Mouse (Mus musculus) spleen, adult 10 weeks (tissue): Measurements from ENCODE around the gene Olfr1020. TPM values are rescaled to one million over a fixed set of nuclear protein-coding genes. Genes with fewer than 3 reads are reported as not detected.

Experiments used
- polyA plus RNA-seq: library from polyadenylated mRNA; stranded (reverse); fragments of 350-450 nt; fragmentation: Illumina TruSeq; extraction: RNeasy Lipid Tissue Mini Kit (QIAGEN cat#74804); gene quantifications from one replicate; pipeline ENCODE4 v1.2.3, GENCODE M21; 2015; ENCODE audit warnings: low replicate concordance; ENCODE audit not compliant: insufficient read depth

Olfr1020 gene
- not detected for polyA plus RNA-seq

GRCm38 (mm10) chr2:85846730-85847129 lies at the start of gene Olfr1020:
Gene Olfr1020, plus strand, starts transcription at chr2:85847030.

GRCm38 (mm10) chr2:85802444-85802843 lies 44.4 kb upstream of the Olfr1020 start, which contains the start of gene Olfr1016:
Gene Olfr1016, minus strand, starts transcription at chr2:85802544.

GRCm38 (mm10) chr2:85818179-85818578 lies 28.7 kb upstream of the Olfr1020 start, which contains the start of gene Olfr1018:
Gene Olfr1018, plus strand, starts transcription at chr2:85818479.

GRCm38 (mm10) chr2:85845383-85845782 lies 1.4 kb upstream of the Olfr1020 start, which contains the start of gene Olfr1019:
Gene Olfr1019, minus strand, starts transcription at chr2:85845483.

GRCm38 (mm10) chr2:85868294-85868693 lies 21.5 kb downstream of the Olfr1020 start, which contains the start of gene Olfr1022:
Gene Olfr1022, plus strand, starts transcription at chr2:85868594.

GRCm38 (mm10) chr2:85885340-85885739 lies 38.5 kb downstream of the Olfr1020 start, which contains the start of gene Olfr1023:
Gene Olfr1023, plus strand, starts transcription at chr2:85885640.

Other genes starting within 250 kb of the Olfr1020 start
- not detected for gene Olfr1000, start 235.1 kb upstream of the Olfr1020 start, polyA plus RNA-seq
- not detected for gene Olfr1002, start 196.3 kb upstream of the Olfr1020 start, polyA plus RNA-seq
- not detected for gene Olfr154, start 182.6 kb upstream of the Olfr1020 start, polyA plus RNA-seq
- gene Olfr1006, start 168.3 kb upstream of the Olfr1020 start, polyA plus RNA-seq: not detected
- gene Olfr1008, start 157.6 kb upstream of the Olfr1020 start, polyA plus RNA-seq: not detected
- gene Olfr1009, start 131.6 kb upstream of the Olfr1020 start, polyA plus RNA-seq: not detected
- gene Olfr1012, start 84.3 kb upstream of the Olfr1020 start, polyA plus RNA-seq: not detected
- gene Olfr1013, start 79.9 kb upstream of the Olfr1020 start, polyA plus RNA-seq: not detected
- not detected for gene Olfr1014, start 74.3 kb upstream of the Olfr1020 start, polyA plus RNA-seq
- not detected for gene Olfr1015, start 65.0 kb upstream of the Olfr1020 start, polyA plus RNA-seq
- gene Olfr1016, start 44.5 kb upstream of the Olfr1020 start, polyA plus RNA-seq: not detected
- not detected for gene Olfr1018, start 28.6 kb upstream of the Olfr1020 start, polyA plus RNA-seq
- gene Olfr1019, start 1.5 kb upstream of the Olfr1020 start, polyA plus RNA-seq: not detected
- gene Olfr1022, start 21.6 kb downstream of the Olfr1020 start, polyA plus RNA-seq: not detected
- not detected for gene Olfr1023, start 38.6 kb downstream of the Olfr1020 start, polyA plus RNA-seq
- not detected for gene Olfr1024, start 58.0 kb downstream of the Olfr1020 start, polyA plus RNA-seq
- gene Olfr1025-ps1, start 68.2 kb downstream of the Olfr1020 start, polyA plus RNA-seq: not detected
- gene Olfr1026, start 74.5 kb downstream of the Olfr1020 start, polyA plus RNA-seq: not detected
- gene Olfr1028, start 103.4 kb downstream of the Olfr1020 start, polyA plus RNA-seq: not detected
- not detected for gene Olfr1029, start 126.9 kb downstream of the Olfr1020 start, polyA plus RNA-seq
- not detected for gene Olfr1030, start 132.2 kb downstream of the Olfr1020 start, polyA plus RNA-seq
- not detected for gene Olfr1031, start 143.3 kb downstream of the Olfr1020 start, polyA plus RNA-seq
- not detected for gene Olfr1032, start 158.5 kb downstream of the Olfr1020 start, polyA plus RNA-seq
- gene Olfr1033, start 173.6 kb downstream of the Olfr1020 start, polyA plus RNA-seq: 3.5 TPM
- gene Olfr1034, start 198.8 kb downstream of the Olfr1020 start, polyA plus RNA-seq: 0.54 TPM
- not detected for gene Olfr1036, start 227.0 kb downstream of the Olfr1020 start, polyA plus RNA-seq
- gene Olfr1037, start 240.4 kb downstream of the Olfr1020 start, polyA plus RNA-seq: not detected